Mouse (Mus musculus) forebrain, embryonic 15.5 days (tissue): ENCODE results near the gene Ppp1r15a. TPM values are rescaled to one million over a fixed set of nuclear protein-coding genes. Genes with fewer than 3 reads are reported as not detected.
A peak's percentile ranks its signal among the peaks of the same experiment; 100 is the strongest.
"Not testable (repeated sequence)": the region's sequence is repeated elsewhere in the genome, so short reads cannot be mapped to it uniquely, and the experiment has no call there.

Source experiments
- ATAC-seq: fragments of 200-750 bp; cut with Nextera tagmentation; replicated peaks from 2 replicates; pipeline ENCODE4 v1.8.0; 2017; ENCODE audit warnings: mild to moderate bottlenecking, moderate TSS enrichment, moderate library complexity
- H3K27ac ChIP-seq: fragments of 300-500 bp; sonication (generic); replicated peaks from 2 replicates; pipeline ENCODE4 v1.5.1; 2015; ENCODE audit warnings: mild to moderate bottlenecking, inconsistent platforms
- H3K27me3 ChIP-seq: fragments of 300-500 bp; sonication (generic); 2 replicates; pipeline ENCODE4 v1.6.1; 2015; ENCODE audit warnings: inconsistent platforms
- H3K36me3 ChIP-seq: fragments of 300-500 bp; sonication (generic); 2 replicates; pipeline ENCODE4 v1.6.1; 2015; ENCODE audit warnings: mild to moderate bottlenecking, inconsistent platforms
- H3K4me1 ChIP-seq: fragments of 300-500 bp; sonication (generic); 2 replicates; pipeline ENCODE4 v1.6.1; 2015; ENCODE audit warnings: inconsistent platforms
- H3K4me2 ChIP-seq: fragments of 300-500 bp; sonication (generic); replicated peaks from 2 replicates; pipeline ENCODE4 v1.6.1; 2015; ENCODE audit warnings: mild to moderate bottlenecking, inconsistent platforms
- H3K4me3 ChIP-seq: fragments of 300-500 bp; sonication (generic); 2 replicates; pipeline ENCODE4 v1.5.1; 2015; ENCODE audit warnings: mild to moderate bottlenecking, inconsistent platforms
- H3K9ac ChIP-seq: fragments of 300-500 bp; sonication (generic); replicated peaks from 2 replicates; pipeline ENCODE4 v1.6.1; 2015; ENCODE audit warnings: mild to moderate bottlenecking, inconsistent platforms
- H3K9me3 ChIP-seq: fragments of 300-500 bp; sonication (generic); 2 replicates; pipeline ENCODE4 v1.6.1; 2016; ENCODE audit warnings: inconsistent platforms
- WGBS: fragments of 180-500 bp; shearing (Covaris S2); methylation state at CpG from one replicate; pipeline ENCODE4 v1.1.7; 2015; ENCODE audit warnings: mixed read lengths; 5-methylcytosine and 5-hydroxymethylcytosine counted together
- polyA plus RNA-seq: library from polyadenylated mRNA; unstranded; fragments of >200 nt; fragmentation: Nextera tagmentation; extraction: Ambion mirVana; gene quantifications from 2 replicates; pipeline ENCODE4 v1.2.1, GENCODE M21; 2015

Gene Ppp1r15a
- polyA plus RNA-seq, 1 experiment from 2014 or later = 15.4 TPM

DNA sequence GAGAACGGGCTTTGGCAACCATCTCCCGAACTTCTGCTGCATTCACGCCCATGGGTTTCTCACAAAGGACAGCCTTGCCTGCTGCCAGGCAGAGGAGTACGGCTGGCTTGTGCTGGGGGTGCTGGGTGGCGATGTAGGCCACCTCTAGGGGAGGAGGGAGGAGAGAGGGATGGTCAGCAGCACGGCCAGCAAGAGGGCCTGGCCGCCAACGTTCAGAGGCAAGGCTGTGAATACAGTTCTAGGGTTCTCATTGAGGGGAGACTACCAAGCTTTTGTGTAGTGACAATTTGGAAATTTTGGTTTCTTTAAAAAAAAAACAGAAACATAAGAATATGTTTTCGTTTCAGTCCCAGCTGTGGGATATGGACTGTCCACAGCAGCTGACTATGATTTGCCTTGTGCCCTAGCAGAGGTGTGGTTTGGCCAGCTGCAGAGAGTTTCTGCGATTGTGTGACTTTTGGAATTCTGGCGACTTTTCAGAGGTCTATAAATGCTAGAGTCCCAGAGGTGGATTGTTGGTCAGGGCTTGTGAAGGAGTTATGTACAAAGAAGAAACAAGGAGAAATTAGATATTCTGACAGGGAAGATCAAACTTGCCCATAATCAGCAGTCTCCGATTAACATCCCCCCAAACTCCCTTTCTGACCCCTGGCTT, 39.2 kb downstream of the Ppp1r15a start, which contains the start of gene Gm45808:
Gm45808 (minus strand) TSS at position 51 of the 655 bp plus-strand sequence.
- no peak within 1 kb of the TSS for H3K4me3 ChIP-seq
- H3K27me3 ChIP-seq = no peaks in the 10 kb centered on the region
- no peaks in the 10 kb centered on the region for H3K36me3 ChIP-seq
- no peak within 1 kb of the TSS for H3K4me2 ChIP-seq
- ATAC-seq = no peak
- H3K9ac ChIP-seq = no peak within 1 kb of the TSS
- H3K9me3 ChIP-seq = no peaks in the 10 kb centered on the region
- H3K4me1 ChIP-seq = peaks cover 16% of the 10 kb centered on the region
- 87% methylated on average over 12 of the region's 12 CpGs for WGBS
- no peak within 1 kb of the TSS for H3K27ac ChIP-seq

DNA sequence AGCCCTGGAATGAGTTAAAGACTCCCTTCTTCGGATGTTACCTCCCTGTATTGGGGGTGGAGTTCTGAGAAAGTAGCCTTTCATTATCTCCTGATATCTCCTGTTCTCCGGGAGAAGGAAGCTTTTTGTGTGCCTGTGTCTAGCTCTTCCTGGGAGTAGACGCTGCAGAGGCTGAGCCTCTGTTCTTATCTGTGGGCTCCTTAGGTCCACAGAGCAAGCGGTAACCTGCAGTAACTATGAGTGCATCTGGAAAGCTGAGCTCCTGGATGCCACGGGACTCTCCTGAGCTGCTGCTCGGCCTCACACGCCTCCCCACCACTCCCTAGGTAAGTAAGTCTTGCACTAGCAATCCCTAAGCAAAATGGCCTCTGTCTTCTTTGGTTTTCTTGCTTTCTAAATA, 39.9 kb downstream of the Ppp1r15a start:
- 85% methylated on average over 7 of the region's 7 CpGs for WGBS
- Histone ChIP-seq H3K27me3 (no peaks in the 10 kb centered on the region), H3K36me3 (no peaks in the 10 kb centered on the region), H3K4me1 (peaks cover 16% of the 10 kb centered on the region), H3K9me3 (no peaks in the 10 kb centered on the region), H3K9ac (no peak overlapping the region), H3K27ac (no peak overlapping the region), H3K4me2 (no peak overlapping the region), H3K4me3 (no peak overlapping the region)
- no peak for ATAC-seq

DNA sequence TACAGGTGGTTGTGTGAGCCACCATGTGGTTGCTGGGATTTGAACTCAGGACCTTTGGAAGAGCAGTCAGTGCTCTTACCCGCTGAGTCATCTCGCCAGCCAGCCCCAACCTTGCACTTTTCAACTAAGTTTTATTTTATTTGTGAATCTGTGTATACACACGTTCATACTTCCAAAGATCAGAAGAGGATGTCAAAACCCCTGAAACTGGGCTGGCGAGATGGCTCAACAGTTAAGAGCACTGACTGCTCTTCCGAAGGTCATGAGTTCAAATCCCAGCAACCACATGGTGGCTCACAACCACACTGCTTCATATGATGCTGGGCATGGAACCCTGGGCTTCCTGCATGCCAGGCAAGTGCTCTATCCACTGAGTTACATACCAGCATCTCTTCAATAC, 41.1 kb downstream of the Ppp1r15a start:
- not testable (repeated sequence) for H3K9me3 ChIP-seq, ATAC-seq, H3K4me3 ChIP-seq, H3K9ac ChIP-seq, H3K4me2 ChIP-seq, H3K36me3 ChIP-seq, H3K27me3 ChIP-seq, H3K27ac ChIP-seq
- 93% methylated on average over 5 of the region's 5 CpGs for WGBS
- H3K4me1 ChIP-seq = peaks cover 16% of the 10 kb centered on the region

DNA sequence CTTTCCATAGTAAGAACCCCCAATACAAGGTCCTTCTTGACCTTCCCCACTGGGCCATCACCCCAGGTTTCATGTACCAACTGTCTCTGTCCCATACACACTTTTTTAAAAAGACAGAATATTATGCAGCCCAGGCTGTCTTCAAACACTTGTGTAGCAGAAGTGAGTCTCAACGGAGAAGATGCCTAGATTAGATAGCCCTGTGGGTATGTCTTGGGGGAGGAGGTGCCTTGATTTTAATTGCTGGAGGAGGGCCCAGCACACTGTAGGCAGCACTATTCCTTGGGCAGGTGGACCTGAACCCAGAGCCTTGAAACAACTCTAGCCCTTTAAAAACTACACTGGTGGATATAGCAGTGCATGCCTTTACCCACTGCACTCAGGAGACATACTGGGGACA, 43.9 kb downstream of the Ppp1r15a start:
- no peak overlapping the region for H3K4me3 ChIP-seq
- H3K36me3 ChIP-seq = no peaks in the 10 kb centered on the region
- H3K27me3 ChIP-seq = no peaks in the 10 kb centered on the region
- H3K9ac ChIP-seq = no peak overlapping the region
- no peak for ATAC-seq
- H3K27ac ChIP-seq = no peak overlapping the region
- no peaks in the 10 kb centered on the region for H3K4me1 ChIP-seq
- H3K9me3 ChIP-seq = no peaks in the 10 kb centered on the region
- no peak overlapping the region for H3K4me2 ChIP-seq
- WGBS = 89% methylated on average over 1 of the region's 1 CpGs

DNA sequence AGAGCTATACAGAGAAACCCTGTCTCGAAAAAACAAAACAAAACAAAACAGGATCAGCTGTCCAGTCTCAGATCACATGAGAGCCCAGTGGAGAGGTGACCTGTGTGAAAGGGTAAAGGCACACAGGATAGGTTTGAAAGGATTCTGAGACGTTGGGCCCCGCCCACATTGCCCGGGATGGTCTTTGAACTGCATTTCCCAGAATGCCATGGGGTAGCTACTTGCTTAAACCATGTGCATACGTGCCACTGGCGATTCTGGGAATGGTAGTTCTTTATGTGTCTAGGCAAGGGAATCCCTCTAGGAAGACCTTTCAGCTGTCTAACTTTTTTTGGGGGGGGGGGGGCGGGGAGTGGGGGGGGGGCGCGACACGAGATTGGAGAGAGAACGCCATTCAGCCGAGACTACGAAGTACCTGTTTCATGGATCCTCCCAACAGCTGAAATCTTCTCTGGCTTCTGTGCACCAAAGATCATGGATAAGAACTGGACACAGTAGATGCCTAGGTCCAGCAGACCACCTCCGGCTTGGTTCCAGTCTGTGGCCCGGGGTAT, 44.6 kb downstream of the Ppp1r15a start, which contains the start of gene Tulp2:
Tulp2 (plus strand) TSS at position 504 of the 554 bp plus-strand sequence.
- Histone ChIP-seq H3K36me3 (no peaks in the 10 kb centered on the region), H3K27ac (no peak within 1 kb of the TSS), H3K4me3 (no peak within 1 kb of the TSS), H3K27me3 (no peaks in the 10 kb centered on the region), H3K9me3 (no peaks in the 10 kb centered on the region), H3K4me2 (no peak within 1 kb of the TSS), H3K9ac (no peak within 1 kb of the TSS), H3K4me1 (no peaks in the 10 kb centered on the region)
- ATAC-seq = peak; percentile 84
- WGBS = 56% methylated on average over 15 of the region's 15 CpGs

DNA sequence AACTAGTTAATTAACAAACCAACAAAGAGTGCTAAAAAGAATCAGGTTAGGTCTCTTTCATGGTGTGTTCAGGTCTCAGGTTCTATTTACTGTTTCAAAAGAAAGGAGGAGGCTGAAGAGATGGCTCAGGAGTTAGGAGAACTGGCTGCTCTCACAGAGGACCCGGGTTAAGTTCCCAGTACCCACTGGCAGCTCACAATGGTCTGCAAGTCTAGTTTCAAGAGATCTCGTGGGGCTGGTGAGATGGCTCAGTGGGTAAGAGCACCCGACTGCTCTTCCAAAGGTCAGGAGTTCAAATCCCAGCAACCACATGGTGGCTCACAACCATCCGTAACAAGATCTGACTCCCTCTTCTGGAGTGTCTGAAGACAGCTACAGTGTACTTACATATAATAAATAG, 45.8 kb downstream of the Ppp1r15a start:
- H3K4me2 ChIP-seq, H3K9ac ChIP-seq, H3K36me3 ChIP-seq, H3K4me3 ChIP-seq, H3K27me3 ChIP-seq, H3K9me3 ChIP-seq, ATAC-seq, H3K27ac ChIP-seq, H3K4me1 ChIP-seq: not testable (repeated sequence)
- 90% methylated on average over 3 of the region's 4 CpGs for WGBS

DNA sequence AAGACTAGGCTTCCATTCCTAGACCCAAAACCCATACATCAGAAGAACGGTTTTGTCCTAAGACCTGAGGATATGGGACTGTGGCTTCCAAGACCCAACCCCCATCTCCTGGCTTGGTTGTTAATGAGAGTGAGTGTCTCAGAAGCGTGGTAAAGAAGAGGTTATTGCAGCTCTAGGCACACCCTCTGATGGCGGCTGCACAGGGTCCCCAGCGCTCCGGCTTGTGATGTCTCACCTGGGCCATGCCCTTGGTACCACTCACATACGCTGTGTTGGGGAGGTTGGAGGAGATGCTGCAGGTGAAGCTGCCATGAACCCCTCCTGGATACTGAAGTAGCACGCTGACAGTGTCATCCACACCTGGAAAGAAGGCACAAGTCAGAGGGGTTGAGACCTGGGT, 47.3 kb downstream of the Ppp1r15a start:
- Histone ChIP-seq H3K27me3 (no peaks in the 10 kb centered on the region), H3K4me3 (no peak overlapping the region), H3K9ac (no peak overlapping the region), H3K4me2 (no peak overlapping the region), H3K27ac (no peak overlapping the region), H3K9me3 (no peaks in the 10 kb centered on the region), H3K36me3 (no peaks in the 10 kb centered on the region), H3K4me1 (no peaks in the 10 kb centered on the region)
- 97% methylated on average over 7 of the region's 7 CpGs for WGBS
- no peak for ATAC-seq

DNA sequence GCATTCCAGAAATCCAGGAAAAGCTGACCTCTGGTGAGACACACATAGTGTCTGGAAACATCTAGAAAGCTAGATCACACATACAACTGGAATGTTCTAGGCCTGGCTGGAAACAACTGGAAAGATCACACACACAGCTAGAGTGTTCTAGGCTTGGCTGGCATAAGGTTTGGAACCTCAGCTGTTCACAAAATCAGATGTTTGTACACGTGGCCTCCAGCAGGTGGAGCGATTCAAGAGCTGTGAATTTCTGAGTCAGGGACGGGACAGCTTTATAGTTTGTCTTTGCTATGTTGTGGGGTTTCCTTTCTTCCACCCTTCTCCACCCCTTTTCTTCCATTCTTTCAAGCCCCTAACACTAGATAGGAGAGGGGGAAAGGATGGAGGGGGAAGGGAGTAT, 49.1 kb downstream of the Ppp1r15a start:
- no peaks in the 10 kb centered on the region for H3K9me3 ChIP-seq
- H3K9ac ChIP-seq = no peak overlapping the region
- H3K36me3 ChIP-seq = no peaks in the 10 kb centered on the region
- WGBS = 13% methylated on average over 3 of the region's 3 CpGs
- no peak overlapping the region for H3K4me2 ChIP-seq
- no peaks in the 10 kb centered on the region for H3K4me1 ChIP-seq
- no peak overlapping the region for H3K27ac ChIP-seq
- H3K27me3 ChIP-seq = no peaks in the 10 kb centered on the region
- ATAC-seq = peak; percentile 35; the same call in 1 of the 2 replicates
- no peak overlapping the region for H3K4me3 ChIP-seq

DNA sequence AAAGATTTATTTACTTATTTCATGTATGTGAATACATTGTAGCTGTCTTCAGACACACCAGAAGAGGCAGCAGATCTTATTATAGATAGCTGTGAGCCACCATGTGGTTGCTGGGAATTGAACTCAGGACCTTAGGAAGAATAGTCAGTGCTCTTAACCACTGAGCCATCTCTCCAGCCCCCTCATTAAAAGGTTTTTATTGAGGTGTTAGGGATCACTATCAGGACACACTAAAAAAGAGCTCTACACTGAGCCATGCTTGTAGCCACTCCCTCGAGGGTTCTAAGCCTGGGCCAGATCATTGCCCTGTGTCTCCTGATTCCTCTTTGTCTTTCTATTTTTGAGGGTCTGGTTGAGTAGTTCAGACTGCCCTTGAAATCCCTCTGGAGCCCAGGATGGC, 49.6 kb downstream of the Ppp1r15a start:
- ATAC-seq = no peak
- WGBS = 46% methylated on average over 1 of the region's 1 CpGs
- H3K4me1 ChIP-seq = no peaks in the 10 kb centered on the region

DNA sequence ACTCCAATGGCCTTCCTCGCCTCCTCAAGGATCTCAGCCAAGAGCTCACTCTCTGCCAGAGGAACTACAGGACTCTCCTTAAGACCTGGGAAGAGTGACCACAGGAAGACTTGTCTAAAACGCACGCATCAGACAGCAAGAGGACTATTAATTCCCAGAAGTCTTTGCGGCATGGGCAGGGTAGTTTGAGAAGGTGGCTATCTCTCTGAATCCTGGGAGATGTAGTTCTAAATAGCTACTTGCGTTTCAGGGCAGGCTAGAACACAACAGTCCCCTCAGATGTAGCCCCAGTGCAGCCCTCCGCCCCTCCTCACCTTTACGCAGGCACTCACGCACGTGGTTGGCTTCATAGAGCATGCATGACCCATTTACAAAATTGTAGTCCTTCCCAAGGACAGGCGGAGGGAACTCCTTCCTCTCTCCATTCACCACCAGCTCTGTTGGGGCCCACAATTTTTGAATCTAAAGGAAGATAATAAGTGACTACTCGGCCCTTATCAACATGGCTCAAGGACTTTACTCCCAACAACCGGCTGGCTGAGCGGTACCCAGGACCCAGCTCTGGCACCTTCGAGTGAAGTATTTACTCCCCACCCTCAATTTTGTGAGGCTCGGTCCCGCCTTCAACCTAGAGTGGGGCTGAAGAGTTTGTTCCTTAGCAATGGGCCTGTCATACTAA, 50.6 kb downstream of the Ppp1r15a start:
- WGBS = 72% methylated on average over 16 of the region's 16 CpGs

More for the DNA sequence above, 49.6 kb downstream of the Ppp1r15a start:
- no peak overlapping the region for H3K4me2 ChIP-seq
- no peak overlapping the region for H3K27ac ChIP-seq
- no peak overlapping the region for H3K4me3 ChIP-seq
- H3K9ac ChIP-seq = no peak overlapping the region
- no peaks in the 10 kb centered on the region for H3K9me3 ChIP-seq
- H3K27me3 ChIP-seq = no peaks in the 10 kb centered on the region
- H3K36me3 ChIP-seq = no peaks in the 10 kb centered on the region

More for the DNA sequence above, 50.6 kb downstream of the Ppp1r15a start:
- Histone ChIP-seq H3K27ac (no peak overlapping the region), H3K9ac (no peak overlapping the region), H3K4me1 (no peaks in the 10 kb centered on the region), H3K4me3 (no peak overlapping the region), H3K4me2 (no peak overlapping the region), H3K36me3 (no peaks in the 10 kb centered on the region), H3K9me3 (no peaks in the 10 kb centered on the region), H3K27me3 (no peaks in the 10 kb centered on the region)
- ATAC-seq = no peak
